Mouse (Mus musculus) midbrain, postnatal 0 days (tissue): ENCODE measurements around the gene Tprn. TPM values are rescaled to one million over a fixed set of nuclear protein-coding genes. Genes with fewer than 3 reads are reported as not detected.

ENCODE experiments used
- ATAC-seq: fragments of 200-750 bp; cut with Nextera tagmentation; 2 replicates; pipeline ENCODE4 v1.8.0; 2017; ENCODE audit warnings: moderate number of reproducible peaks, mild to moderate bottlenecking, moderate TSS enrichment, moderate library complexity; ENCODE audit not compliant: low FRiP score
- DNase-seq: peaks from one replicate; pipeline ENCODE4 v3.0.0-alpha.2; 2015; ENCODE audit warnings: low spot score
- H3K27ac ChIP-seq: fragments of 300-500 bp; sonication (generic); 2 replicates; pipeline ENCODE4 v1.5.1; 2014; ENCODE audit warnings: low read depth, mild to moderate bottlenecking, low read length, mixed read lengths
- H3K27me3 ChIP-seq: fragments of 300-500 bp; sonication (generic); 2 replicates; pipeline ENCODE4 v1.6.1; 2014; ENCODE audit warnings: low read length, control low read depth, mixed read lengths; ENCODE audit not compliant: insufficient read depth
- H3K36me3 ChIP-seq: fragments of 300-500 bp; sonication (generic); 2 replicates; pipeline ENCODE4 v1.6.1; 2014; ENCODE audit warnings: low read length, control low read depth, mixed read lengths; ENCODE audit not compliant: insufficient read depth
- H3K4me1 ChIP-seq: fragments of 300-500 bp; sonication (generic); 2 replicates; pipeline ENCODE4 v1.6.1; 2014; ENCODE audit warnings: mild to moderate bottlenecking, control low read depth, antibody characterized with exemption, low read length, mixed read lengths; ENCODE audit not compliant: insufficient read depth
- H3K4me2 ChIP-seq: fragments of 300-500 bp; sonication (generic); 2 replicates; pipeline ENCODE4 v1.6.1; 2014; ENCODE audit warnings: low read depth, mild to moderate bottlenecking, low read length, mixed read lengths; ENCODE audit not compliant: poor library complexity, severe bottlenecking
- H3K4me3 ChIP-seq: fragments of 300-500 bp; sonication (generic); 2 replicates; pipeline ENCODE4 v1.5.1; 2014; ENCODE audit warnings: low read depth, mild to moderate bottlenecking, low read length, moderate library complexity
- H3K9ac ChIP-seq: fragments of 300-500 bp; sonication (generic); replicated peaks from 2 replicates; pipeline ENCODE4 v1.6.1; 2014; ENCODE audit warnings: mild to moderate bottlenecking, low read length, moderate library complexity, mixed read lengths; ENCODE audit not compliant: poor library complexity, severe bottlenecking
- H3K9me3 ChIP-seq: fragments of 300-500 bp; sonication (generic); 2 replicates; pipeline ENCODE4 v1.6.1; 2016; ENCODE audit warnings: low read length, control low read depth
- CTCF ChIP-seq: IDR thresholded peaks from 2 replicates; pipeline ENCODE4 v1.5.1; 2016; ENCODE audit warnings: antibody characterized with exemption, mild to moderate bottlenecking
- WGBS: fragments of 180-500 bp; shearing (Covaris S2); extraction: QIAGEN DNeasy Blood & Tissue Kit; methylation state at CpG from one replicate; pipeline ENCODE4 v1.1.7; 2014; 5-methylcytosine and 5-hydroxymethylcytosine counted together
- polyA plus RNA-seq: library from polyadenylated mRNA; unstranded; fragments of >200 nt; fragmentation: Nextera tagmentation; extraction: Ambion mirVana; gene quantifications from 2 replicates; pipeline ENCODE4 v1.2.1, GENCODE M21; 2015
- total RNA-seq: library from RNA; depleted of rRNA; stranded (reverse); fragments of >200 nt; gene quantifications from 2 replicates; pipeline ENCODE4 v1.2.3, GENCODE M21; 2014

Tprn gene
- total and polyA plus RNA-seq, 2 experiments from 2014 or later, result 18.1 to 45.5 TPM

GRCm38 (mm10) chr2:25272515-25272914 lies 10.1 kb downstream of the Tprn start:
- H3K9ac ChIP-seq, result peak overlapping the region; percentile 91
- peaks cover 17% of the 10 kb centered on the region for H3K4me1 ChIP-seq
- DNase-seq, result no peak
- H3K4me3 ChIP-seq, result peak overlapping the region; percentile 78
- H3K4me2 ChIP-seq, result peak overlapping the region; percentile 94
- peaks cover 58% of the 10 kb centered on the region for H3K36me3 ChIP-seq
- no peak for TF ChIP-seq CTCF
- ATAC-seq, result peak; percentile 61
- WGBS, result 0% methylated on average over 28 of the region's 29 CpGs
- H3K27me3 ChIP-seq, result no peaks in the 10 kb centered on the region
- peak overlapping the region; percentile 75 for H3K27ac ChIP-seq
- no peaks in the 10 kb centered on the region for H3K9me3 ChIP-seq

- Histone ChIP-seq H3K4me3 (peak overlapping the region; percentile 78), H3K9ac (peak overlapping the region; percentile 91), H3K36me3 (peaks cover 62% of the 10 kb centered on the region), H3K9me3 (no peaks in the 10 kb centered on the region), H3K27ac (peak overlapping the region; percentile 75), H3K4me1 (peaks cover 17% of the 10 kb centered on the region), H3K4me2 (peak overlapping the region; percentile 94), H3K27me3 (no peaks in the 10 kb centered on the region)
- no peak for ATAC-seq
- TF ChIP-seq CTCF, result no peak
- no peak for DNase-seq
- 40% methylated on average over 16 of the region's 16 CpGs for WGBS
These were observed 10.6 kb downstream of the Tprn start for GRCm38 (mm10) chr2:25273010-25273409.

GRCm38 (mm10) chr2:25278928-25279882 lies 16.8 kb downstream of the Tprn start:
- H3K27ac ChIP-seq, result no peak overlapping the region
- WGBS, result 61% methylated on average over 13 of the region's 13 CpGs
- peaks cover 70% of the 10 kb centered on the region for H3K36me3 ChIP-seq
- no peak overlapping the region for H3K4me2 ChIP-seq
- H3K4me1 ChIP-seq, result no peaks in the 10 kb centered on the region
- H3K4me3 ChIP-seq, result no peak overlapping the region
- no peak for ATAC-seq
- H3K27me3 ChIP-seq, result no peaks in the 10 kb centered on the region
- no peaks in the 10 kb centered on the region for H3K9me3 ChIP-seq
- TF ChIP-seq CTCF, result peak; percentile 90
- DNase-seq, result peak; percentile 91
- H3K9ac ChIP-seq, result no peak overlapping the region

- DNase-seq (no peak), ATAC-seq (no peak)
- Histone ChIP-seq H3K9ac (no peak overlapping the region), H3K4me1 (0 out of 2 replicates have a peak, but pooled peaks cover 5% of the 10 kb centered on the region), H3K9me3 (no peaks in the 10 kb centered on the region), H3K27me3 (peaks cover 10% of the 10 kb centered on the region; the same call in 1 of the 2 replicates), H3K36me3 (peaks cover 40% of the 10 kb centered on the region), H3K27ac (no peak overlapping the region), H3K4me3 (no peak overlapping the region), H3K4me2 (no peak overlapping the region)
- 89% methylated on average over 2 of the region's 2 CpGs for WGBS
- no peak for TF ChIP-seq CTCF
These were observed 23.1 kb downstream of the Tprn start for GRCm38 (mm10) chr2:25285551-25285950.

- H3K4me2 ChIP-seq, result no peak overlapping the region
- H3K36me3 ChIP-seq, result peaks cover 35% of the 10 kb centered on the region
- WGBS, result 83% methylated on average over 1 of the region's 1 CpGs
- no peak overlapping the region for H3K4me3 ChIP-seq
- no peak overlapping the region for H3K9ac ChIP-seq
- no peaks in the 10 kb centered on the region for H3K9me3 ChIP-seq
- no peak for TF ChIP-seq CTCF
- peaks cover 10% of the 10 kb centered on the region; the same call in 1 of the 2 replicates for H3K4me1 ChIP-seq
- DNase-seq (no peak), ATAC-seq (no peak)
- H3K27ac ChIP-seq, result no peak overlapping the region
- peaks cover 18% of the 10 kb centered on the region; the same call in 1 of the 2 replicates for H3K27me3 ChIP-seq
These were observed 23.9 kb downstream of the Tprn start for GRCm38 (mm10) chr2:25286314-25286713.
